Mouse (Mus musculus) gastrocnemius, postnatal 10 days (tissue): ENCODE results near the gene C1qc. TPM values are rescaled to one million over a fixed set of nuclear protein-coding genes. Genes with fewer than 3 reads are reported as not detected.

Source experiments
- DNase-seq: peaks from one replicate; pipeline ENCODE4 v3.0.0; 2021; ENCODE audit warnings: mixed read lengths
- total RNA-seq, 2 experiments: library from RNA; stranded (reverse); gene quantifications; 2 replicates each; pipeline ENCODE4 v1.2.3; 2021

Gene C1qc
- total RNA-seq, 2 experiments from 2014 or later = 22.7 to 23.9 TPM

DNA sequence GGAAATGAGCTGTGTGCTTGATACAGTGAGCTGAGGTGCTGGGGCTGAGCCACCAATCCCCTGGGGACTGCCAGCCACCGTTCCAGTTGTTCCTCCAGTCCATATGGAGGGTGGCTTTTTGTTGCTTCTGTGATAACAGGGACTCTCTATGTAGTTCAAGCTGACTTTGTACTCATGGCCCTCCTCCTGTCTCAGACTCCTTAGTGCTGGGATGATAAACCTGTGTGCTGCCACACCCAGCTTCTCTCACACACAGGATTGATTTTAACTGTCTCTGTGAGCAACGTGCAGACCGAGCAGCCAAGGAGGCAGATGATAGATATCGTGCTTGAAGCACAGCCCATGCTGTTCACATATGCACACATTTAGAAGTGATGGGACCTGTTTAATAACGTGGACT, 40.7 kb downstream of the C1qc start:
- no peak for DNase-seq

GRCm38 (mm10) chr4:136848565-136848964, 44.3 kb downstream of the C1qc start:
- no peak for DNase-seq

DNA sequence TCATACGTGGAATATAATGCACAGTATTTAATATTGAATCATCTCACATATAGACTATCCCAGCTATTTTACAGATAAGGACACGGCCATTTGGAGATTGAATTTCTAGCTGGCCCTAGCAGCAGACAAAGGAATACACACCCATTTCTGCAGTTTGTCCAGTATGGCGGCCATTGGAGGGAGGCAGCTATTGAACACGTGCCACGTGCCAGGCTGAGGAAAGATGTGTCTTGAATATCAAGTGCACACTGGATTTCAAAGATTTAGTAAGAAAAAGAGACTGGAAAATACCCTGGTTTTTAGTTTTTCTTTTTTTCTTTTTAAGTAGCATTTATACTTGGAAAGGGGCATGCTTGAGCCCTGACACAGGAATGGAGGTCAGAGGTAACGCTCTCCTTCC, 45.7 kb downstream of the C1qc start:
- no peak for DNase-seq

GRCm38 (mm10) chr4:136842802-136843201, 50.1 kb downstream of the C1qc start:
- DNase-seq = no peak

- DNase-seq = no peak
Measured at GRCm38 (mm10) chr4:136842033-136842432, 50.8 kb downstream of the C1qc start.

- peak; percentile 81 for DNase-seq
Measured at GRCm38 (mm10) chr4:136841056-136841455, 51.8 kb downstream of the C1qc start.

Other genes with a start within 250 kb of the C1qc start
- 1 to 10 TPM; 4.6 to 5.4 TPM for gene Ephb2, start 57.1 kb downstream of the C1qc start, total RNA-seq
- 10 to 100 TPM; 22.0 to 23.2 TPM for gene C1qb, start 6.9 kb downstream of the C1qc start, total RNA-seq
- 10 to 100 TPM; 23.3 to 23.8 TPM for gene C1qa, start 5.7 kb upstream of the C1qc start, total RNA-seq
- under 1 TPM in 1 of 2 experiments, not detected in 1; 0.05 TPM for gene Epha8, start 63.8 kb upstream of the C1qc start, total RNA-seq
- gene Zbtb40, start 155.7 kb upstream of the C1qc start, total RNA-seq = 1 to 10 TPM; 3.5 to 5.0 TPM